Mouse (Mus musculus): ENCODE data around the gene Fam133b. TPM values are rescaled to one million over a fixed set of nuclear protein-coding genes. Genes with fewer than 3 reads are reported as not detected.

Fam133b gene
- polyA plus RNA-seq, 1 experiment, result 51.0 TPM

- Histone ChIP-seq H3K36me3 (ENCODE audit: control insufficient read depth, insufficient read depth, low read length, poor library complexity, severe bottlenecking) (peaks cover 4% of the 10 kb centered on the region), H3K4me3 (ENCODE audit: low read depth, low read length) (no peak overlapping the region), H3K4me1 (ENCODE audit: control insufficient read depth, insufficient read depth, low read length) (peaks cover 1% of the 10 kb centered on the region), H3K9me3 (replicated peaks; ENCODE audit: control insufficient read depth, insufficient read depth, low read length, poor library complexity, severe bottlenecking) (no peaks in the 10 kb centered on the region), H3K27ac (ENCODE audit: insufficient read depth, low read length) (no peak overlapping the region), H3K9ac (ENCODE audit: low read depth, poor library complexity, severe bottlenecking) (no peak overlapping the region), H3K27me3 (ENCODE audit: control insufficient read depth, insufficient read depth, low read length, poor library complexity, severe bottlenecking) (no peaks in the 10 kb centered on the region)
- TF ChIP-seq CTCF (IDR thresholded peaks at IDR 0.05; ENCODE audit: low read depth, low read length), result no peak
- no peak for TF ChIP-seq POLR2A (IDR thresholded peaks at IDR 0.05; ENCODE audit: insufficient read depth, low read length)
- TF ChIP-seq EP300 (IDR thresholded peaks at IDR 0.05; ENCODE audit: insufficient read depth, low read depth, low read length), result no peak
Observed at GRCm38 (mm10) chr5:3541871-3542270, 1.8 kb upstream of the Fam133b start.

GRCm38 (mm10) chr5:3544480-3544769, 792 bp downstream of the Fam133b start:
- Histone ChIP-seq H3K36me3 (ENCODE audit: control insufficient read depth, insufficient read depth, low read length, poor library complexity, severe bottlenecking) (peaks cover 6% of the 10 kb centered on the region), H3K4me1 (ENCODE audit: control insufficient read depth, insufficient read depth, low read length) (peaks cover 1% of the 10 kb centered on the region), H3K27ac (ENCODE audit: insufficient read depth, low read length) (no peak overlapping the region), H3K9ac (ENCODE audit: low read depth, poor library complexity, severe bottlenecking) (peak overlapping the region; percentile 81), H3K4me3 (ENCODE audit: low read depth, low read length) (peak overlapping the region; percentile 83), H3K27me3 (ENCODE audit: control insufficient read depth, insufficient read depth, low read length, poor library complexity, severe bottlenecking) (no peaks in the 10 kb centered on the region), H3K9me3 (replicated peaks; ENCODE audit: control insufficient read depth, insufficient read depth, low read length, poor library complexity, severe bottlenecking) (no peaks in the 10 kb centered on the region)
- TF ChIP-seq CTCF (IDR thresholded peaks at IDR 0.05; ENCODE audit: low read depth, low read length), result no peak
- TF ChIP-seq POLR2A (IDR thresholded peaks at IDR 0.05; ENCODE audit: insufficient read depth, low read length), result no peak
- no peak for TF ChIP-seq EP300 (IDR thresholded peaks at IDR 0.05; ENCODE audit: insufficient read depth, low read depth, low read length)

- no peak overlapping the region for H3K4me3 ChIP-seq (ENCODE audit: low read depth, low read length)
- no peaks in the 10 kb centered on the region for H3K9me3 ChIP-seq (replicated peaks; ENCODE audit: control insufficient read depth, insufficient read depth, low read length, poor library complexity, severe bottlenecking)
- H3K9ac ChIP-seq (ENCODE audit: low read depth, poor library complexity, severe bottlenecking), result no peak overlapping the region
- peaks cover 6% of the 10 kb centered on the region for H3K36me3 ChIP-seq (ENCODE audit: control insufficient read depth, insufficient read depth, low read length, poor library complexity, severe bottlenecking)
- H3K4me1 ChIP-seq (ENCODE audit: control insufficient read depth, insufficient read depth, low read length), result peaks cover 1% of the 10 kb centered on the region
- H3K27ac ChIP-seq (ENCODE audit: insufficient read depth, low read length), result no peak overlapping the region
- TF ChIP-seq CTCF (IDR thresholded peaks at IDR 0.05; ENCODE audit: low read depth, low read length) (no peak), EP300 (IDR thresholded peaks at IDR 0.05; ENCODE audit: insufficient read depth, low read depth, low read length) (no peak), POLR2A (IDR thresholded peaks at IDR 0.05; ENCODE audit: insufficient read depth, low read length) (no peak)
- no peaks in the 10 kb centered on the region for H3K27me3 ChIP-seq (ENCODE audit: control insufficient read depth, insufficient read depth, low read length, poor library complexity, severe bottlenecking)
Observed at GRCm38 (mm10) chr5:3546226-3546625, 2.6 kb downstream of the Fam133b start.

- no peaks in the 10 kb centered on the region for H3K9me3 ChIP-seq (replicated peaks; ENCODE audit: control insufficient read depth, insufficient read depth, low read length, poor library complexity, severe bottlenecking)
- TF ChIP-seq EP300 (IDR thresholded peaks at IDR 0.05; ENCODE audit: insufficient read depth, low read depth, low read length) (no peak), CTCF (IDR thresholded peaks at IDR 0.05; ENCODE audit: low read depth, low read length) (no peak), POLR2A (IDR thresholded peaks at IDR 0.05; ENCODE audit: insufficient read depth, low read length) (no peak)
- H3K9ac ChIP-seq (ENCODE audit: low read depth, poor library complexity, severe bottlenecking), result no peak overlapping the region
- H3K36me3 ChIP-seq (ENCODE audit: control insufficient read depth, insufficient read depth, low read length, poor library complexity, severe bottlenecking), result peaks cover 9% of the 10 kb centered on the region
- no peak overlapping the region for H3K27ac ChIP-seq (ENCODE audit: insufficient read depth, low read length)
- no peaks in the 10 kb centered on the region for H3K27me3 ChIP-seq (ENCODE audit: control insufficient read depth, insufficient read depth, low read length, poor library complexity, severe bottlenecking)
- H3K4me3 ChIP-seq (ENCODE audit: low read depth, low read length), result no peak overlapping the region
- H3K4me1 ChIP-seq (ENCODE audit: control insufficient read depth, insufficient read depth, low read length), result no peaks in the 10 kb centered on the region
Observed at GRCm38 (mm10) chr5:3551481-3551880, 7.8 kb downstream of the Fam133b start.

- Histone ChIP-seq H3K36me3 (ENCODE audit: control insufficient read depth, insufficient read depth, low read length, poor library complexity, severe bottlenecking) (peaks cover 22% of the 10 kb centered on the region), H3K4me1 (ENCODE audit: control insufficient read depth, insufficient read depth, low read length) (no peaks in the 10 kb centered on the region), H3K9me3 (replicated peaks; ENCODE audit: control insufficient read depth, insufficient read depth, low read length, poor library complexity, severe bottlenecking) (no peaks in the 10 kb centered on the region), H3K9ac (ENCODE audit: low read depth, poor library complexity, severe bottlenecking) (no peak overlapping the region), H3K27ac (ENCODE audit: insufficient read depth, low read length) (no peak overlapping the region), H3K27me3 (ENCODE audit: control insufficient read depth, insufficient read depth, low read length, poor library complexity, severe bottlenecking) (no peaks in the 10 kb centered on the region), H3K4me3 (ENCODE audit: low read depth, low read length) (no peak overlapping the region)
- TF ChIP-seq CTCF (IDR thresholded peaks at IDR 0.05; ENCODE audit: low read depth, low read length) (no peak), EP300 (IDR thresholded peaks at IDR 0.05; ENCODE audit: insufficient read depth, low read depth, low read length) (no peak), POLR2A (IDR thresholded peaks at IDR 0.05; ENCODE audit: insufficient read depth, low read length) (no peak)
Observed at GRCm38 (mm10) chr5:3554198-3554597, 10.6 kb downstream of the Fam133b start.

GRCm38 (mm10) chr5:3571266-3571665, 27.6 kb downstream of the Fam133b start, which contains the start of gene 1700109H08Rik:
Gene 1700109H08Rik (plus strand): TSS chr5:3571566.
- no peaks in the 10 kb centered on the region for H3K27me3 ChIP-seq (ENCODE audit: control insufficient read depth, insufficient read depth, low read length, poor library complexity, severe bottlenecking)
- H3K9me3 ChIP-seq (replicated peaks; ENCODE audit: control insufficient read depth, insufficient read depth, low read length, poor library complexity, severe bottlenecking), result peaks cover 11% of the 10 kb centered on the region
- H3K4me3 ChIP-seq (ENCODE audit: low read depth, low read length), result no peak within 1 kb of the TSS
- H3K9ac ChIP-seq (ENCODE audit: low read depth, poor library complexity, severe bottlenecking), result no peak within 1 kb of the TSS
- H3K27ac ChIP-seq (ENCODE audit: insufficient read depth, low read length), result no peak within 1 kb of the TSS
- TF ChIP-seq CTCF (IDR thresholded peaks at IDR 0.05; ENCODE audit: low read depth, low read length), result no peak
- TF ChIP-seq POLR2A (IDR thresholded peaks at IDR 0.05; ENCODE audit: insufficient read depth, low read length), result no peak
- no peak for TF ChIP-seq EP300 (IDR thresholded peaks at IDR 0.05; ENCODE audit: insufficient read depth, low read depth, low read length)
- peaks cover 50% of the 10 kb centered on the region for H3K36me3 ChIP-seq (ENCODE audit: control insufficient read depth, insufficient read depth, low read length, poor library complexity, severe bottlenecking)
- H3K4me1 ChIP-seq (ENCODE audit: control insufficient read depth, insufficient read depth, low read length), result no peaks in the 10 kb centered on the region

All from ES-Bruce4 (cell line).